Mouse (Mus musculus) ES-Bruce4 (cell line): ENCODE measurements at regions not wholly inside any gene's neighbourhood (a gene's known extent, or its start where the extent isn't known, plus 50 kb on each side); places are given as distances from the start of the nearest gene placed in this dataset.

Source experiments
- CTCF ChIP-seq: IDR thresholded peaks from one replicate; pipeline ENCODE4 v1.8.1; 2011; ENCODE audit warnings: low read depth, low read length
- EP300 ChIP-seq: IDR thresholded peaks from 2 replicates; pipeline ENCODE4 v1.6.1; 2011; ENCODE audit warnings: low read depth, low read length; ENCODE audit not compliant: insufficient read depth
- POLR2A ChIP-seq: IDR thresholded peaks from one replicate; pipeline ENCODE4 v1.8.1; 2011; ENCODE audit warnings: low read length; ENCODE audit not compliant: insufficient read depth

DNA sequence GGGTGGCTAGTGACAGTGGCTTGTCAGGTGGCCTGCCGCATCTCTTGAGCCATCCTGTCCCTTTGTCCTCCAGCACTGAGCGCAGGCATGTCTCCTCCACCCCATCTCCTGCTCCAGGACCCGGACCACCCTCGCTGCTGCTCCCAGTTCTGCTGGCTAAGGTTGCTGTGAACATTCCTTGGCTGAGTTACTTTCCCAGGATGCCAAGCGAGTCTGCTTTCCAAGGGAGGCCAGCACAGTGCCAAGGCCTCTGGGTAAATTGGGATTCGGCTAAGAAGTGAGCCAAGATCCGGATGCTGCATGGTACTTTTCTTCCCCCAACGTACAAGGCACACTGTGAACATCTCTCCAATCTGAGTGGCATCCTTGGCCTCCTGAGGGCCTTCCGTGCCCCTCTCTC, 144.3 kb downstream of the Kif26a start:
- TF ChIP-seq POLR2A = no peak
- TF ChIP-seq EP300 = no peak
- TF ChIP-seq CTCF = no peak
